Mouse (Mus musculus) c-Kit-negative CD71-positive TER-119-positive erythroid progenitor cells, embryonic 14.5 days (primary cell): ENCODE results near the gene Mfap1b.
"Not testable (repeated sequence)": the region's sequence is repeated elsewhere in the genome, so short reads cannot be mapped to it uniquely, and the experiment has no call there.

Experiments used
- DNase-seq: peaks from one replicate; pipeline ENCODE4 v3.0.0-alpha.2; 2013; ENCODE audit warnings: low read depth, low spot score

The Mfap1b gene

GRCm38 (mm10) chr2:121472783-121473182 lies 1.1 kb downstream of the Mfap1b start:
- not testable (repeated sequence) for DNase-seq

GRCm38 (mm10) chr2:121468982-121469381 lies 4.9 kb downstream of the Mfap1b start:
- DNase-seq: not testable (repeated sequence)

GRCm38 (mm10) chr2:121460071-121460470 lies 13.8 kb downstream of the Mfap1b start:
- no peak for DNase-seq

- peak; percentile 80 for DNase-seq
Observed at GRCm38 (mm10) chr2:121456692-121457642, 16.9 kb downstream of the Mfap1b start, which contains the start of gene Serinc4. TSS of gene Serinc4 (minus strand) at chr2:121456781.

GRCm38 (mm10) chr2:121455534-121455933 lies 18.3 kb downstream of the Mfap1b start:
- DNase-seq: no peak

GRCm38 (mm10) chr2:121453917-121454316 lies 19.9 kb downstream of the Mfap1b start:
- DNase-seq: no peak

GRCm38 (mm10) chr2:121452990-121453389 lies 20.9 kb downstream of the Mfap1b start, which contains the start of gene Hypk:
TSS of gene Hypk (plus strand) at chr2:121453290.
- DNase-seq: no peak

GRCm38 (mm10) chr2:121452361-121452760 lies 21.5 kb downstream of the Mfap1b start:
- DNase-seq: no peak

GRCm38 (mm10) chr2:121450093-121450492 lies 23.8 kb downstream of the Mfap1b start:
- DNase-seq: no peak

GRCm38 (mm10) chr2:121449545-121450011 lies 24.3 kb downstream of the Mfap1b start:
- DNase-seq: no peak

- DNase-seq: peak; percentile 95
Observed at GRCm38 (mm10) chr2:121448739-121449535, 24.9 kb downstream of the Mfap1b start, which contains the start of gene Serf2. TSS of gene Serf2 (plus strand) at chr2:121449195.

- no peak for DNase-seq
Observed at GRCm38 (mm10) chr2:121448136-121448535, 25.7 kb downstream of the Mfap1b start.

GRCm38 (mm10) chr2:121447006-121447405 lies 26.9 kb downstream of the Mfap1b start:
- no peak for DNase-seq

GRCm38 (mm10) chr2:121446506-121446905 lies 27.4 kb downstream of the Mfap1b start:
- no peak for DNase-seq

- DNase-seq: no peak
Observed at GRCm38 (mm10) chr2:121445117-121445516, 28.8 kb downstream of the Mfap1b start.

- no peak for DNase-seq
Observed at GRCm38 (mm10) chr2:121444178-121444577, 29.7 kb downstream of the Mfap1b start, which contains the start of gene Ell3. TSS of gene Ell3 (minus strand) at chr2:121444278.

- no peak for DNase-seq
Observed at GRCm38 (mm10) chr2:121443068-121443349, 30.9 kb downstream of the Mfap1b start.

- DNase-seq: peak; percentile 69
Observed at GRCm38 (mm10) chr2:121442259-121443067, 31.4 kb downstream of the Mfap1b start.

GRCm38 (mm10) chr2:121441800-121442199 lies 32.1 kb downstream of the Mfap1b start:
- no peak for DNase-seq

GRCm38 (mm10) chr2:121440834-121441605 lies 32.8 kb downstream of the Mfap1b start:
- no peak for DNase-seq
